Mouse (Mus musculus): ENCODE data around the gene Cct8l1.

Cct8l1 gene

DNA sequence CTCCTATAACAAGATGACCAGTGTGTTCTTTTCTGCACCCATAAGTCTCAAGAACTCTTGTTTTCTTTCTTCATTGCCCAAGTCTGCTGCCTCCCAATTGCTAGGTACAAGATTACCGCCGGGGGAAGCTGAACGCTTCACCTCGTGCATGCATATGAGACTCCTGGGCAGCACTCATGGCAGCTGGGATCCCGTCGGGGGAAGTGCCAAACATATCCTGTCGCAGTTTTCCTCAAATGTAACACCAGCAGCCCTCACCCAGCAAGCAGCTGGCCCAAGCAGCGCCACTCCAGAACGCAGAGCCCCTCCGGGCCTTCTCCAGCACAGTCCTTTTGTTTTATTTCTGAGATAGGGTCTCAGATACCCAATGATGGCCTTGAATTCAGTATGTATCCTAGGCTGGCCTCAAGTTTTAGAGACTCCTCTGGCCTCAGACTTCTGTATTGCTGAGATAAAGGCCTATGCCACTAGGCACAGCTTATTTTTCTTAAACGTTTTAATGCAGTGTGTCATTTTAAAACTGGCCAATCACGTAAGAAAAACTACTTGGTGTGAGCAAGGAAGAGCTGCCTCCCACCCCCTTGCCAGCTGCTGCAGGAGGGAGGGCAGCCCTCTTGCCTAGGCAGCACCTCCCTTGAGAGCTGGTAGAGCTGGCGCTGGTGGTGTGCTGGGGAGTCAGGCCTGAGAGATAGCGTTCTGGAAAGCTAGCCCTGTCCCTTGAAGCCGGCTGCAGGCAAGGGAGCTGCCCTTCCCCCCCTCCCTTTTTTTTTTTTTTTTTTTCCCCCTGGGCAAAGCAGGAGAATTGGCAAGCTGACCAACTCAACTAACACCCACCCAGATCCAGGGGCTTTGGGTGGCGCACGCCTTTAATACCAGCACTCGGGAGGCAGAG is 16.6 kb downstream of the Cct8l1 start:
- no peak for DNase-seq

DNA sequence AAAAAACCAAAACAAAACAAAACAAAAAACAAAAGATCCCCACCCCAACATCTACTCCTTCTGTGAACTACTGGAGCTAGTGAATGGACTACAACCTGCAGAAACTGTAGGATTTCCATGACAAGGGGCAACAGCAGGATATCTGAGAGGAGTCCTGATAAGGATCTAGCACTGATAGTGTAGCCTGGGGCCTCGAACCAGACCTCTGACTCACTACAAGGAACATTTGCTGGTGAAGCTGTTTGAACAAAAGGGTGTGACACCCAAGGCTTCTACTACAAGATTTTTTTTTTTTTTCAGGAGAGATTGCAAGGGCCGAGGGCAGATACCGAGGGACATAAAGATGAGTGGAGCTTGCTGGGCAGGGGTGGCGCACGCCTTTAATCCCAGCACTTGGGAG is 17.4 kb downstream of the Cct8l1 start:
- no peak for DNase-seq

DNA sequence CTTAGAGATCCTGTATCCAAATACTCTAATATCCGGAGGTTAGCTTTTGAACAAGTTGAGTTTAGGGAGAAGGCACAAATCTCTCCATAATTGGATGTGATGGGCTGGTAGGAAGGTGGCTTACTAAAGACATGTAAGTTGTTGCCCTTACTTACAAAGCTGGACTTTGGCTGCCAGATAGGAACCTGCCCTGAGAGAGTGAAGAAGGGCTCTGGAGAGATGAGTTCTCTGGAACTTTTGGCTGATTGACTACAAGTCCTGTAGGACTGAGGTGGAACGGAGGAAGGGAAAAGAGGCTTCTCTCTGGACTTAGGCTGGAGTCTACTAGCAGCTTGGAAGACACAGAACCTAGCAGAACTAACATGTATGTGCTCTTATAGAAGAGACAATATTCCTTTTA is 19.7 kb downstream of the Cct8l1 start:
- no peak for DNase-seq

DNA sequence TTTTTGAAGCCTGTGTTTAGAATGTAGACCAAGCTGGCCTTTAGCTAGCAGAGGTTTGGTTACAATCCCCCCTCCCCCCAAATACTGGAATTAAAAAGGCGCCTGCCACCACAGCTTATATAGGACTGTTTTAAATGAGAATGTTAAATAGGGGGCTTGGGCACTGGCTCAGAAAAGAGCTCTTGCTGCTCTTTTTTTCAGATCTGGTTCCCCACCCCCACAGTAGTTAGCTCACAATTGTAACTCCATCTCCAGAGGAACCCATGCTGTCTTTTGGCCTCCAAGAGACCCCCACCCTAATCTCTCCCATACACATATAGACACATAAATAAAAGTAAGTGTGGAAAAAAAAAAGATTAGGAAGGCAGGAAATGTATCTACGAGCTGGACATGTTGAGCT is 20.6 kb downstream of the Cct8l1 start:
- no peak for DNase-seq

DNA sequence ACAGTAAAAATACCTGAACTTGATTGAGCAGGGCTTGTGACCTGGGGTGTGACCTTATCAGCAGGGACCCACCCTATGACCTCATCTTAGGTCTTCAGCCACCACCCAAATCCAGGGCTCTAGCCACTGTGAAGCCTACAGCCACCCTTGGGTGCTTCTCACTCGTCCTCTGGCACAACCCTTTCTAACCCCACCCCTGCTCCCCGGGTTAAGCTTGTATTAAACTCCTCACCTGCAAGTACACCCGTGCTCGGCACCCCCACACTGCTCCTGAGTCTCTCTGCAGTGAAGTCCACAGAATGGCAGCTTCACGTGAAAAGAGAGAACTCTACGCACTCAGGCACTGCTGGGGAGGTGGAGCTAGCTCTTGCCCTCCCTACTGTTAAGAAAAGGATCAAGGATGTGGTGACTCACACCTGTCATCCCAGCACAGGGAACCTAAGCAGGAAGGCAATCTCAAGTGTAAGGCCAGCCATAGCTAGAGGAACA is 21.1 kb downstream of the Cct8l1 start:
- no peak for DNase-seq

DNA sequence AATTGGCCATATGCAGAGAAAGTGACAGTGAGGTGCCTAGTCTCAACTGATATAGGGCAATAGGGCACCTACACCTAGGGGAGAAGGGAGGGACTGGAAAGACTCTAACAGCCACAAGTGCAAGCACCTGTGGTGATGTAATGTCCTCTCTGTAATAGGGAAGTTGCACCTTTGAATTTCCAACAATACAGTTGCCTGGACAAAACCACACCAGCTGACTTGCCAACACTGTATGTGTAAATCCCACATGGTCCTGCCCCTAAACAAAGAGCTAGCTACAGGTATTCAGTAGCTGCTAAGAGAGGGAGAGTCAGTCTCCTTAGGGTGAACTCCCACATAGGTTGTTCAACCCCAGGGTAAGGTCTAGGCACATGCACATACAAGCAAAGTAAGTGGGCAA is 24.5 kb downstream of the Cct8l1 start:
- no peak for DNase-seq

DNA sequence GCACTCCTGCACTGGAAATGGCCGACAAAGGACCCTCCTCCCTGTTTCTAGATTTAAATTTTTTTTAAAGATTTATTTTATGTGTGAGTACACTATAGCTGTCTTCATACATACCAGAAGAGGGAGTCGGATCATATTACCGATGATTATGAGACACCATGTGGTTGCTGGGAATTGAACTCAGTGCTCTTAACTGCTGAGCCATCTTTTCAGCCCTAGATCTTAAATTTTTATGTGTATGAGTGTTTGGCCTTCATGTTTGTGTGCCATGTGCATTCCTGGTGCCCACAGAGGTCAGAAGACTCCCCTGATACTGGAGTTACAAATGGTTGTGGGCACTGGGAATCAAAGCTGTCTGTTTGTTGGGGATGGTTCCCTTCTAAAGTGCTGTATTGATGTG is 25.1 kb downstream of the Cct8l1 start:
- no peak for DNase-seq

DNA sequence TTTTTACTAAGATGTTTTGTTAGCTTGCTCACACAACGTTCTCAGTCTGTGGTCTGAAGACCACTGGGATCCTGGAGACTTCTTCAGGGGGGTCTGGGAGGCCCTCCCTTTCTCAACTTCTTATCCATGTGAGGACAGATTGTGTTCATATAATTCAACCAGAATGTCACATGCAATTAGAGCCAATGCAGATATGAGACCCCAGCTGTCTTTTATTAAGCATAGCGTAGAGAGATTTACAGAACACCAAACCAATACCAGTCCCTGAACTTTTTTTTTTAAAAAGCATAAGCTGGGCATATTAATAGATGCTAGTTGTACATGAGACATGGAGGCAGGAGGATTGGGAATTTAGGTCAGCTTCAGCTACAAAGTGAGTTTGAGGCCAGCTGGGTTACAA is 25.8 kb downstream of the Cct8l1 start:
- no peak for DNase-seq

DNA sequence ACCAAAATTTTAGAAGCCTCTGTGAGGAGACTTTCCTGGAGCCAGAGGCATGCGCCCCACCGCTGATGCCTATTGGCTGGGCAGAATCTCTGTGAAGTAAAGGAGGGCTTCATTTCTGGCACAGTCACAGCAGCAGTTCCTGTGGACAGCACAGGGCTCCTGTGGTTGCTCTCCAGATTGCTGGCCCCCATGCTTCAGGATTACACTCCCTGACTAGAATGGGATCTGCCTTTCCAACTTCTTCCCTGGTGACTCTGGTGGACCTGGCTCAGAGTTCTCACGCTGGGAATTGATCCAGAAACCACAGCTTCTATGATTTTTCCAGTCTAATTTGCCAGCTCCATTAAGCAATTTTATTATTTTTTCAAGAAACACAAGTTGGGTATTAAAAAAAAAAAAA is 28.2 kb downstream of the Cct8l1 start:
- DNase-seq: no peak

DNA sequence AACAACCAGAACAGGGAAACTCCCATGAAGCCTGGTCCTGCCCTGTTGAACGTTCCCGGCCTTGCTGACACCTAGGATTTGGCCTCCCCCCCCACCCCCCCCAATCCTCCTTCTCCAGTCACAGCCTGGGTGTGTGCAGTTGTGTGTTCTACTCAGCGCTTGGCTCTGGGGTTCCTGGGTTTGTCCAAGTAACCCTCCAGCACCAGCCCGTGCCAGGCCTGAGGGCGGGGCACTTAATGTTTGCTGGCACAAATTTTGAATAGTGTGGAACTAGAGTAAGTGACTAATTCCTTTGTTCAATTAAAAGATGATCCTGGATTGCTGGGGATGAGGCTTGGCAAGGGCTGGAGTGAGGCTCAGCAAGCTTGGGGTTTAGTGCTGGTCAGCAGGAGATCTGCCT is 28.7 kb downstream of the Cct8l1 start:
- DNase-seq: no peak

DNA sequence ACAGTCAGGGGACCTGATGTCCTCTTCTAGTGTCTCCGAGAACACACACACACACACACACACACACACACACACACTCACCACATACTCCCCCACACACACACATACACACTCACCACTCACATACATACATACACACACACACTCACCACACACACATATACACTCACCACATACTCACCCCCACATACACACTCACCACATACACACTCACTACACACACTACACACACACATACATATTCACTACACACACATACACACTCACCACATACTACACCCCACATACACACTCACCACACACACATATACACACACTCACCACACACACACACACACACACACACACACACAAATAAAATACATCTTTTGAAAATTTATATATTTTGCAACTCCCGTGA is 31.0 kb downstream of the Cct8l1 start:
- DNase-seq: no peak

DNA sequence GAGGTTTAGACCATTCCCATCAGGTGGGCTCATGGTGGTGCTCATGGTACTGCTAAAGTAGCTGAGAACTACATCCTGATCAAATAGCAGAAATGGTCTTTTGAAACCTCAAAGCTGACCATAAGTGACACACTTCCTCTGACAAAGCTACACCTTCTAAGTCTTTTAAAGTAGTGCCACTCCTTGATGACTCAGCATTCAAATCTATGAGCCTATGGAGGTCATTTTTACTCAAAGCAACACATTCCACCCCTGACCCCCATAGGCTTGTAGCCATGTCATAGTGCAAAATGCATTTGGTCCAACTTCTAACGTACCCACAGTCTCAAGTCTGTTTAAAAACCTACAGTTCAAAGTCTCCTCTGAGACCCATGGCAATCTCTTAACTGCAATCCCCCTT is 35.0 kb downstream of the Cct8l1 start:
- DNase-seq: no peak

DNA sequence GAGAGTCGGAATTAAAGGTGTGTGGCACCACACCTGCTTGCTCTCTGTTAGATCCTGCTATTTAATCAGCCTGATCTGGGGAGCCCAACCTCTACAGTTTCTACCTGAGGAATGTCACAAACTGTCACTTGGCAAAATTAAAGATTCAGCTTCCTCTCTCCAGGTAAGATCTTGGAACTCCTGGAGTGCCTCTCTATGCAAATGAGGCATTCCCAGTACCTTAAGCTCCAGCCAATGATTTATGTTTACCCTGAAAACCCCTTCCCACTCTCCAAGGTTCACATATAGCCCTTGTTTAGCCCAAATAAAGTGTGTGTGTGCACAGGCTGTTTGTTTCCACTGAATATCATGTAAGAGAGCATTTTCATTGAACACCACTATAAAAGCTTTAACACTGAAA is 38.3 kb downstream of the Cct8l1 start:
- no peak for DNase-seq

DNA sequence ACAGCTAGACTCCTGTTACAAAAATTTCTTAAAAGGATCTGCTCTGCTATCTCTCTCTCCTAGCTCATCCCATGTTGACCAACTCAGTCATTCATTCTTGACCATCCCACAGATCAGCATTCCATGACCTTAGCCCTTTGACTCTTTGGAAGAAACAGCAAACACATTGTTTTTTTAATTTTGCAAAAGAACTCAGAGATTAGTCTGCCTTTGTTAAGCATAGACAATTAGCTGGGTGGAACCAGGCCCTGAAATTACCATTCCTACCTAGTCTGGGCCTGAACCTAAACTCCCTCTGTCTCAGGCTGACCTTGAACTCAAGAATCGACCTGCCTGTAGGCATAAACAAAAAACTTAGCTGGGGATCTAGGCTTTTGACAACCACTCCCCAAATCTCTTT is 38.8 kb downstream of the Cct8l1 start:
- no peak for DNase-seq

DNA sequence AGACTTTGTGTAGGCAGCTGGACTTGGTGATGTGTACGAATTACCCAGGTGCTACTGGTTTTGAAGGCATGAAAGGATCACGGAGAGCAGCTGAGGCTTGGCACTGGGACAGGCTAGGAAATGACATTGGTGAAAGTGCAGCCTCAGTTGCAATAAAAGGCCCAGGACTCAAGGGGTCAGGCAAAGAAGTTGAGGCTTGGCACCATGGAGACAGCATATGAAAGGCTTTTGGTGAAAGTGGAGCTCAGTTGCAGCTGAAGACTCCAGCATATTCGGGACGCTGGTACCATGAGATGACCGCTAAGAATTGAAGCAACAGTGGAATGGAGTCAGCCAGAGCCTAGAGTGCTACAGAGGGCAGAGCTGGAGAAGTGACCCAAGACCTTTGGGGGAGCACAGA is 39.8 kb downstream of the Cct8l1 start:
- DNase-seq: no peak

DNA sequence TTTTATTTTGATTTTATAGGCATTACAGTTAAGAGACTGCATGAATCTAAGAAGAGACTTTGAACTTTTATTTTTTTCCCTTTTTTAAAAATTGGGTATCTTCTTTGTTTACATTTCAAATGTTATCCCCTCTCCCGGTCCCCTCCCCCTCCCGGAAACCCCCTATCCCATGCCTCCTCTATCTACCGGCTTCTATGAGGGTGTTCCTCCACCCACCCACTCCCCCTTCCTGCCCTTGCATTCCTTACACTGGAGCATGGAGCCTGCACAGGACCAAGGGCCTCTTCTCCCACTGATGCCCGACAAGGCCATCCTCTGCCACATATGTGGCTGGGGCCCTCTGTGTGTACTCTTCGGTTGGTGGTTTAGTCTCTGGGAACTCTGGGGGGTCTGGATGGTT is 40.5 kb downstream of the Cct8l1 start:
- DNase-seq: no peak

Data from cerebellum, adult 11 months (tissue).